Mouse (Mus musculus): ENCODE results near the gene Ccdc171. TPM values are rescaled to one million over a fixed set of nuclear protein-coding genes. Genes with fewer than 3 reads are reported as not detected.

Ccdc171 gene
- polyA plus RNA-seq, 1 experiment: 1.3 TPM

DNA sequence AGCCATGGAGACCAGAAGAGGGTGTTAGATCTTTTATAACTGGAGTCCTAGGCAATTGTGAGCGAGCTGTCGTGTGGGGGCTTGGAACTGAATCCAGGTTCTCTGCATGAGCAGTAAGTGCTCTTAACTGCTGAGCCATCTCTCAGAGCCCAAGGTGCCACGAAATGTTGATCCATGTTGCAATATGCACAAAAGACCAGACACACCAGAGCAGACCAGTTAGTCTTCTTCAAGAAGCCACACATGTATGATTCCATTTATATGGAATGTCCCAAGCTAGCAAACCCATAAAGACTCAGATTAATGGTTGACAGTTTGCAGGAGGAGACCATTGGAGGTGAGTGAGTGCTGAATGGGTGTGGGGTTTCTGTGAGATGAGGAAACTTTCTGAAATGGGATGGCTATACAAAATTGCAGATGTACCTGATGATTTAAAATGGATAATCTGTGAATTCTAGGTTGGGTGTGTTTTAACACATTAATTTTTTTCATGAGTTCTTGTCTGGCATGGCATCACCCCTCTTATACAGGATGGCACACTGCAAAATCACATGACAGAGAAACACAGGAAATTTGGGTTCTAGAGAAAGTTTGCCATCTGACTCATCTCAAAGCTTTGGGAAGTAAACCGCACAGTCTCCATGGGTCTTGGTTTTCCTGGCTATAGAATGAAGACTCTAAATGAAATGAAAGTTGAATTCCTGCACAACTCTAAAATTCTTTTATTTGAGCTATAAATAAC, 304.5 kb downstream of the Ccdc171 start:
- TF ChIP-seq GATA1 (IDR thresholded peaks at IDR 0.05; ENCODE audit: low read length): no peak

DNA sequence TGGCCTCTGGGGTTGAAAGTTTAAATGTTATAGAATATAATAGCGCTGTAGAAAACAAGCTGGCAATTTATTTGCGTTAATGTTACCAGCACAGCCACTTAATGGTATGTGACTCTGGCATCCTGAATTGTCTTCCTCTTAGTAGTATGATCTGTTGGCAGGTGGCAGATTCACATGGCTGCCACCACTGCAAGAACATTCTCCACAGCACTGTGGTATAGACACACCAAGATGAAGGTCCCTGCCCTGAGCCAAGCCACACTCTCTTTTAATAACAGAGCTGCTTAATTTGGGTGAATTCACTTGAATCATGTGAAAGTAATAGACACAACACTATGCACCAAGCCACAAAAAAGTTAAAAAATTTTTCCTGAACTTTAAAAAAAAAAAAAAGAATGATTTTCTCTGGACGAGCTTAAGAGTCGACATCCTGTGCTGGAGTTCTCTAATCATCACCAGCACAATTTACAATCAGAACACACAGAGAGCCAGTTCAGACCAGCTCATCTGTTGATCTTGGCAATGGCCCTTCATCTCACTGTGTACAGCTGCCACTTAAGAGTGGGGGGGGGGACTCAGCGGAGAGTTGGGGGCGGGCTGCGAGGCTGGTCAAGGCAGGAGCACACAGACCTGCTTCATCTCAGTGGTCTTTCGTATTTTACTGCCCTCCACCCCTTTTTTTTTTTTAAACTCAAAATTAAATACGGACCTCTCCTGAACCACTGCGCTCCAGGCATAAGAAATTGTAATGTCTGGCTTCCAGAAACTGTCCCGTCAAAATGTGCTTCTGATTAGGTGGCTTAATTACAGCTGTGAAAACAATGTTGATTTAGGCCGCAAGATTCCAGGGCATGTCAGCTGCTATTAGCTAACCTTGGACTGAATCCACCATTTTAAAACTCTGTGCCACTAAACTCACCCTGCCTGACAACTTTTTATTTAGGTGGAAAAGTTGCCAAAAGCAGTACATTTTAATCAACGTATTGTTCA, 305.8 kb downstream of the Ccdc171 start:
- TF ChIP-seq GATA1 (IDR thresholded peaks at IDR 0.05; ENCODE audit: low read length): no peak

- TF ChIP-seq GATA1 (IDR thresholded peaks at IDR 0.05; ENCODE audit: low read length): no peak
Observed at GRCm38 (mm10) chr4:83839077-83839476, 313.7 kb downstream of the Ccdc171 start.

- no peak for TF ChIP-seq GATA1 (IDR thresholded peaks at IDR 0.05; ENCODE audit: low read length)
Observed at GRCm38 (mm10) chr4:83846304-83846703, 321.0 kb downstream of the Ccdc171 start.

DNA sequence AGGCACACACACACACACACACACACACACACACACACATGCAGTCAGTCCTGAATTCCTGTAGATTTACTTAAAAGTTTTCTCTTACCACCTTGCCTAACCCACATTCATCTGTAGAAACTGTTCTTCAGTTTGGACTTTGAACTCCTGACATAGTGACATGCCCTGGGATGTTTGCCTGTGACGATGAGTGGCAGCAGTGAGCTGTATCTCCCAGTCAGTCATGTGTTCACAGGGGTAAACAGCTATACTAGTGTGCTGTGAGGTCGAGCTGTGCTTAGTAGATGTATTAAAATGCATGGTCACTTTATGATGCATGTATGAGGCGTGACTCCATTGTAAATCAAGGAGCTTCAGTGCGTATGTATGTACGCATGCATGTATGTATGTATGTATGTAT, 328.5 kb downstream of the Ccdc171 start:
- no peak for TF ChIP-seq GATA1 (IDR thresholded peaks at IDR 0.05; ENCODE audit: low read length)

DNA sequence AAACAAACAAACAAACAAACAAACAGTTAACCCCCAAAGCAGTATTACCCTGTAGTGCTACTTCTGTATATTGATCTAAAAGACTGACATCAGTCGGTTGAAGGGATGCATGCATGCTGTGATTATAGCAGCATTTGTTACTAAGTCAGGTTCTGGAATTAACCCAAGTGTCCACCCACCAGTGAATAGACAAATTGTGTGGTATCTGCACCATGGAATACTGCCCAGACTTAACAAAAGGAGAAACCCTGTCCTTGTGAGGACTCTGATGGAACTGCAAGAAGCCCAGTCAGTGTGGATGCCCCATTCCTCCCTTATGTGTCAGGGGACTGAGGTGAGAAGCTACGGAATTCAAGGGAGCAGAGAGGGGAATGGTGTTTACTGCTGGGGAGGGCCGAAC, 336.4 kb downstream of the Ccdc171 start:
- no peak for TF ChIP-seq GATA1 (IDR thresholded peaks at IDR 0.05; ENCODE audit: low read length)

DNA sequence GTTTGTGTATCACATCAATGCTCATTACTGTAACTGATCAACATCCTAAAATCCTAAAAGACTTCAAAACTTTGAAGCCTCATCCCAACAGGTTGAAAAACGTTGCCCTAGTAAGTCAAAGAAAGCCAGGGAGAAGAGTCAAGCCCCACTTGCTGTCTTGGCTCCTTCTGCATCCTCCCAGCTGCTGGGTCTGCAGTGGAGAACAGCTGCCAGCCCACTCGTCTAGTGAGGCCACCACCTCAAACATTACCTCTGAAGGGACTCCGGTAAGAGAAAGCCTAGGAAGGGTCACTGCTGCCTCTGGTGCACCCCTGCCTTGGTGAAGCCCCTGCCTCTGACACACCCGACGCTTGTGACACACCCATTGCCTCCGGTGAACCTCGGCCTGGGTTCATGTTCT, 336.9 kb downstream of the Ccdc171 start:
- no peak for TF ChIP-seq GATA1 (IDR thresholded peaks at IDR 0.05; ENCODE audit: low read length)

GRCm38 (mm10) chr4:83876600-83876999, 351.3 kb downstream of the Ccdc171 start:
- no peak for TF ChIP-seq GATA1 (IDR thresholded peaks at IDR 0.05; ENCODE audit: low read length)

DNA sequence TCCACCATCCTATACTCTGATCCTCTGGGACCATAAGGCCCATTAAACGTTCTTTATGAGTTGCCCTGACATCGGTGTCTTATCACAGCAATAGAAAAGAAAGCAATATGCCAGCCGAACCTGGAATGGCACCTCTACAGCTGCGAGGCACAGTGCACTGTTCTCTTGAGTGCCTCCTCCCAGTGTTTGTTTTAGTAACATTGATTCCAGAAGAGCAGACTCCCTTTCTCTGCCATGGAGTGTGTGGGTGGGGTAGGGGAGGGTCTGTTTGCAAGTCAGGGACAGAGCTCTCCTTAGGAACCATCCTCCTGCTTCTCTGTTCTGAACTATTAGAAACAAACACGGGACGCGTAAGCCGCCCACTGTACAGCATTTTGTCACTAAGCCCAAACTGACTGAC, 352.9 kb downstream of the Ccdc171 start:
- TF ChIP-seq GATA1 (IDR thresholded peaks at IDR 0.05; ENCODE audit: low read length): no peak

- no peak for TF ChIP-seq GATA1 (IDR thresholded peaks at IDR 0.05; ENCODE audit: low read length)
Observed at GRCm38 (mm10) chr4:83888459-83889054, 363.2 kb downstream of the Ccdc171 start.

- no peak for TF ChIP-seq GATA1 (IDR thresholded peaks at IDR 0.05; ENCODE audit: low read length)
Observed at GRCm38 (mm10) chr4:83902081-83902645, 376.8 kb downstream of the Ccdc171 start.

Other genes with a start within 250 kb of the Ccdc171 start
- gene Ttc39b, start 201.3 kb upstream of the Ccdc171 start, polyA plus RNA-seq (2012): 0.02 TPM in 2 replicates
- 10.7 and 13.4 TPM in 2 replicates for gene Snapc3, start 107.8 kb upstream of the Ccdc171 start, polyA plus RNA-seq (2012)
- gene Psip1, start 39.1 kb upstream of the Ccdc171 start, polyA plus RNA-seq (2012): 80.4 and 112 TPM in 2 replicates

Data from G1E-ER4 (cell line).